Mouse (Mus musculus): ENCODE measurements around the gene Olfr102. TPM values are rescaled to one million over a fixed set of nuclear protein-coding genes. Genes with fewer than 3 reads are reported as not detected.

Olfr102 gene
- polyA plus RNA-seq (2014; fragmentation: Nextera tagmentation; extraction: Ambion mirVana), result not detected in 2 replicates

DNA sequence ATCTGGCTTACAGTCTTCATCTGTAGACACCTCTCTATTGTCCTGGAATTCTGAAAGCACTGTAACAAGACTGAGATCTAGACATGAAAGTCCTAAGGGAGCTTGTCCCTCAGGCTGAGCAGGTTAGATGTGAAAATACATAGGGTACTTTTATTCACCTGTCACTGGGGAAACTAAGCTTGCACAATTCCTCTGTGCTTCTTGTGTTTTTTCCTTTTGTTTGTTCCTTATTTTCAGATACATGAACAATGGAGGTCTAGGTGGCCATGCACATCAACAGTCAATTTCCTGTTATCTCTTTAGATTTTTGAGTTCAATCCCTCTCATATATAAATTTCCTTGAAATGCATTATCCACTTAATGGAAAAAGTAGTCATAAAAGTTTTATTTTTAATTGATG, at the start of gene Olfr102:
Olfr102 (minus strand) TSS at position 101 of the 400 bp plus-strand sequence.
- Histone ChIP-seq H3K4me3 (ENCODE audit: low read depth, low read length) (no peak within 1 kb of the TSS), H3K4me2 (no peak within 1 kb of the TSS), H3K9ac (ENCODE audit: low read length) (no peak within 1 kb of the TSS), H3K4me1 (ENCODE audit: control insufficient read depth, insufficient read depth, low read length) (no peaks in the 10 kb centered on the region), H3K36me3 (ENCODE audit: control insufficient read depth, insufficient read depth, low read length) (no peaks in the 10 kb centered on the region), H3K9me3 (ENCODE audit: control insufficient read depth, low read length) (no peaks in the 10 kb centered on the region), H3K27me3 (ENCODE audit: control insufficient read depth, insufficient read depth, low read length) (no peaks in the 10 kb centered on the region), H3K27ac (ENCODE audit: low read depth, low read length) (no peak within 1 kb of the TSS)
- ATAC-seq (ENCODE audit: low FRiP score) (no peak), DNase-seq (ENCODE audit: low spot score, missing footprints) (no peak)

DNA sequence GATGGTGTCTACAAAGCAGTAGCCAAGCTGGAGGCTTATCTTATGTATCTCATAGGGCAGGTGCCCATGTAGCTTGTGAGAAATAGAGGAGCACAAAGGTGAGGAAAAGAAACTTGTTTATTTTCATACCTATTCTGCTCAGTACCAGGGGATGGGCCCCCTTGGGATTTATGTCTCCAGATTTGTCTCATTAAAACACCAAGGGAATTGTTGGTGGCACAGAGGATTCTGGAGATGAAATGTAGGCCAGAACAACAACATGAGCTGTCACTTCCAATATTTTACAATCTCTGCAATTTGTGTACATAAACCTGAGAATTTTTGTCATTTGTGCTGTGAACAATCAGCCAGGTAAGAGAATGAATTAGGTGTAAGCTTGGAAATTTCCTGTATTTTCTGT, 42.4 kb upstream of the Olfr102 start, which contains the start of gene Olfr104-ps:
Olfr104-ps (plus strand) TSS at position 301 of the 400 bp plus-strand sequence.
- Histone ChIP-seq H3K9ac (ENCODE audit: low read length) (no peak within 1 kb of the TSS), H3K27ac (ENCODE audit: low read depth, low read length) (no peak within 1 kb of the TSS), H3K4me2 (no peak within 1 kb of the TSS), H3K9me3 (ENCODE audit: control insufficient read depth, low read length) (no peaks in the 10 kb centered on the region), H3K4me1 (ENCODE audit: control insufficient read depth, insufficient read depth, low read length) (no peaks in the 10 kb centered on the region), H3K36me3 (ENCODE audit: control insufficient read depth, insufficient read depth, low read length) (no peaks in the 10 kb centered on the region), H3K27me3 (ENCODE audit: control insufficient read depth, insufficient read depth, low read length) (no peaks in the 10 kb centered on the region), H3K4me3 (ENCODE audit: low read depth, low read length) (no peak within 1 kb of the TSS)
- no peak for ATAC-seq (ENCODE audit: low FRiP score)
- DNase-seq (ENCODE audit: low spot score, missing footprints), result no peak

DNA sequence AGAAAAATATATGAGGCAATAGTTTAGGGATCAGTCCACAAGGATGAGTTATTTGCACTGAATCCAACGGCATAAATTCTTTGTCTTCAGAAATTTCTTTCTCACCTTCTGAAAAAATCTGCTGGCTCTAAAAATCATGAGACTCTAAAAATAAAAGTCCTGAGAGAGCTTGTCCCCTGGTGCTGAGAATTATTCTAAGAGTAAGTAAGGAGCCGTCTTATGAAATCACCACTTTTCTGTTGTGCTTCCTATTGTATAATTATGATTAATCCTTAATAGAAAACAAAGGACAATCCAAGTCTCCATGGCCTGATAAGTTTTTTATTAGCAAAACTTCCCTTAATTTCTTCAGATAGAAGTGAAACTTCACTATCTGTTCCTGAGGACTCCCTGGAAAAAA, 22.7 kb upstream of the Olfr102 start, which contains the start of gene Olfr103:
Olfr103 (minus strand) TSS at position 101 of the 400 bp plus-strand sequence.
- H3K36me3 ChIP-seq (ENCODE audit: control insufficient read depth, insufficient read depth, low read length), result no peaks in the 10 kb centered on the region
- H3K4me1 ChIP-seq (ENCODE audit: control insufficient read depth, insufficient read depth, low read length), result no peaks in the 10 kb centered on the region
- no peaks in the 10 kb centered on the region for H3K9me3 ChIP-seq (ENCODE audit: control insufficient read depth, low read length)
- no peak within 1 kb of the TSS for H3K4me2 ChIP-seq
- 89% methylated on average over 2 of the region's 2 CpGs for WGBS
- H3K27me3 ChIP-seq (ENCODE audit: control insufficient read depth, insufficient read depth, low read length), result no peaks in the 10 kb centered on the region
- no peak within 1 kb of the TSS for H3K27ac ChIP-seq (ENCODE audit: low read depth, low read length)
- DNase-seq (ENCODE audit: low spot score, missing footprints), result no peak
- H3K9ac ChIP-seq (ENCODE audit: low read length), result no peak within 1 kb of the TSS
- H3K4me3 ChIP-seq (ENCODE audit: low read depth, low read length), result no peak within 1 kb of the TSS
- ATAC-seq (ENCODE audit: low FRiP score), result no peak

DNA sequence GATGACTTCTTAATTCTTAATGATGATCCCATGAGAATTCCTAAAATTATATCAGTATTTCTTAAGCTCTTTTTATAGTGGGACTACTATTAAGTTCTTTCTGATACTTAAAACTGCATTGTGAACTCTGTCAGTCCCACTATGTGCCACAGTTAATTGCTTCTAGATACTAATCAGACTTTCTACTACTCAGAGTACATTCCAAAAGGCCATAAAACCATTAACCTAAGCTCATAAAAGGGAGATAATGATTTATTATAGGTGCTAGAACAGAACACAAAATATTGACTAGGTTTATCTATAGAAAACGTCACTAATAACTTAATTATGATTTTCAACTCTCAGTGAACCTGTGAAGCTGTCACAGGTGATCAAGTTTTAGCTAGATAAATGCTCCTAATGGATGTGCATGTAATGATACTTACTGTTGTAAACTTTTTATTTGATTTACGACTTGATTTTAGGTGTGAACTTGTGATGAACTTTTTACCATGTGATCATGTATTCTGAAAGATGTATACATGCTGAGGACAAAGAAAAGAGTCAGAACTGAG, 6.6 kb downstream of the Olfr102 start:
- ATAC-seq (ENCODE audit: low FRiP score) (no peak), DNase-seq (ENCODE audit: low spot score, missing footprints) (no peak)
- H3K9me3 ChIP-seq (ENCODE audit: control insufficient read depth, low read length), result no peaks in the 10 kb centered on the region
- no peak overlapping the region for H3K9ac ChIP-seq (ENCODE audit: low read length)
- no peaks in the 10 kb centered on the region for H3K4me1 ChIP-seq (ENCODE audit: control insufficient read depth, insufficient read depth, low read length)
- no peak overlapping the region for H3K4me2 ChIP-seq
- 59% methylated on average over 2 of the region's 2 CpGs for WGBS
- H3K27ac ChIP-seq (ENCODE audit: low read depth, low read length), result no peak overlapping the region
- no peaks in the 10 kb centered on the region for H3K27me3 ChIP-seq (ENCODE audit: control insufficient read depth, insufficient read depth, low read length)
- no peaks in the 10 kb centered on the region for H3K36me3 ChIP-seq (ENCODE audit: control insufficient read depth, insufficient read depth, low read length)
- H3K4me3 ChIP-seq (ENCODE audit: low read depth, low read length), result no peak overlapping the region

DNA sequence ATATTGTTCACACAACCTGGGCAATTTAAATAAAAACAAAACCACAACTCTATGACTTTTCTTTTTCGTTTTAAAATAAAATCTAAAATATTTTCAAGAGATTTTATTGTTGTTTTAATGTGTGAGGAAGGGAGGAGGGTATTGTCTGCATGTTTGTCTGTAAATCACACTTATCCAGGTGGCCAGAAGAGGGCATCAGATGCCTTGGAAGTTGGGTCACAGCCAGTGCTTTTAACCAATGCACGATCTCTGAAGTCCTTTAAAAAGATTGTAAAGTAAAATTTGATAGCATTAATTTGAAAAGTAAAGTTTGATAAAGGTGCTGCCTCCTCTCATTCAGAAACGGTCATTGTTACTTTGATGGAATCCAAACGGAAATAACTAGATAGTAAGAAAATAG, 8.4 kb downstream of the Olfr102 start:
- ATAC-seq (ENCODE audit: low FRiP score) (no peak), DNase-seq (ENCODE audit: low spot score, missing footprints) (no peak)
- no peak overlapping the region for H3K9ac ChIP-seq (ENCODE audit: low read length)
- H3K4me2 ChIP-seq, result no peak overlapping the region
- H3K27me3 ChIP-seq (ENCODE audit: control insufficient read depth, insufficient read depth, low read length), result no peaks in the 10 kb centered on the region
- H3K4me1 ChIP-seq (ENCODE audit: control insufficient read depth, insufficient read depth, low read length), result no peaks in the 10 kb centered on the region
- H3K4me3 ChIP-seq (ENCODE audit: low read depth, low read length), result no peak overlapping the region
- H3K36me3 ChIP-seq (ENCODE audit: control insufficient read depth, insufficient read depth, low read length), result no peaks in the 10 kb centered on the region
- WGBS, result 51% methylated on average over 4 of the region's 4 CpGs
- H3K9me3 ChIP-seq (ENCODE audit: control insufficient read depth, low read length), result no peaks in the 10 kb centered on the region
- H3K27ac ChIP-seq (ENCODE audit: low read depth, low read length), result no peak overlapping the region

DNA sequence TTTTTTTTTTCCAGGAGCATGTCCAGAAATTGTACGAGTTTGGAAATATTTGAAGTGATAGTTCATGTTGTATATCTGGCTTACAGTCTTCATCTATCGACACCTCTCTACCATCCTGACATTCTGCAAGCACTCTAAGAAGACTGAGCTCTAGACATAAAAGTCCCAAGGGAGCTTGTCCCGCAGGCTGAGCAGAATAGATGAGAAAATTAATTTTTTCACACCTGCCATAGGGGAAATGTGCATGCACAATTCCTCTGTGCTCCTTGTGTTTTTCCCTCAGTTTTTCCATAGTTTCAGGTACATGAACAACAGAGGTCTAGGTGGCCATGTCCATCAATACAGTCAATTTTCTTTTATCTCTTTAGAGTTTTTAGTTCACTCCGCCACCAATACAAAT, 12.6 kb downstream of the Olfr102 start, which contains the start of gene Olfr101:
Olfr101 (minus strand) TSS at position 101 of the 400 bp plus-strand sequence.
- ATAC-seq (ENCODE audit: low FRiP score) (no peak), DNase-seq (ENCODE audit: low spot score, missing footprints) (no peak)
- H3K27me3 ChIP-seq (ENCODE audit: control insufficient read depth, insufficient read depth, low read length), result no peaks in the 10 kb centered on the region
- H3K9ac ChIP-seq (ENCODE audit: low read length), result no peak within 1 kb of the TSS
- no peaks in the 10 kb centered on the region for H3K36me3 ChIP-seq (ENCODE audit: control insufficient read depth, insufficient read depth, low read length)
- no peak within 1 kb of the TSS for H3K4me2 ChIP-seq
- WGBS, result 89% methylated on average over 4 of the region's 4 CpGs
- H3K27ac ChIP-seq (ENCODE audit: low read depth, low read length), result no peak within 1 kb of the TSS
- no peaks in the 10 kb centered on the region for H3K4me1 ChIP-seq (ENCODE audit: control insufficient read depth, insufficient read depth, low read length)
- H3K4me3 ChIP-seq (ENCODE audit: low read depth, low read length), result no peak within 1 kb of the TSS
- no peaks in the 10 kb centered on the region for H3K9me3 ChIP-seq (ENCODE audit: control insufficient read depth, low read length)

DNA sequence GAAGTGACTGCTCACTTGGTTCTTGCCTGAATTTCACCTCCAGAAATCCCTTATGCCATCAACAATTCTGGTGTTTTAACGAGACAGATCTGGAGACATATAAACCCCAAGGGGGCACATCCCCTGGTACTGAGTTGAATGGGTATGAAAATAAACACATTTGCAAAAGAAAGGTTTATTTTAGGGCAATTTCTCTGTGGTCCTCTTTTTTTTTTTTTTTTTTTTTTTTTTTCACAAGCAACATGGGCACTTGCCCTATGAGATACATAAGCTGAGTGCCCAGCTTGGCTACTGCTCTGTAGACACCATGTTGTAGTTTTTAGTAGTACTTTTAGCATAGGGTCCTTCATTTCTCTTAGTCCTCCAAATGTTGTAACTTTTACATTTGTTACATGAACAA, 33.5 kb downstream of the Olfr102 start, which contains the start of gene Olfr99:
Olfr99 (minus strand) TSS at position 101 of the 400 bp plus-strand sequence.
- Histone ChIP-seq H3K4me2 (no peak within 1 kb of the TSS), H3K4me1 (ENCODE audit: control insufficient read depth, insufficient read depth, low read length) (no peaks in the 10 kb centered on the region), H3K4me3 (ENCODE audit: low read depth, low read length) (no peak within 1 kb of the TSS), H3K27ac (ENCODE audit: low read depth, low read length) (no peak within 1 kb of the TSS), H3K9me3 (ENCODE audit: control insufficient read depth, low read length) (no peaks in the 10 kb centered on the region), H3K36me3 (ENCODE audit: control insufficient read depth, insufficient read depth, low read length) (no peaks in the 10 kb centered on the region), H3K9ac (ENCODE audit: low read length) (no peak within 1 kb of the TSS), H3K27me3 (ENCODE audit: control insufficient read depth, insufficient read depth, low read length) (no peaks in the 10 kb centered on the region)
- 76% methylated on average over 1 of the region's 1 CpGs for WGBS
- DNase-seq (ENCODE audit: low spot score, missing footprints) (no peak), ATAC-seq (ENCODE audit: low FRiP score) (no peak)

DNA sequence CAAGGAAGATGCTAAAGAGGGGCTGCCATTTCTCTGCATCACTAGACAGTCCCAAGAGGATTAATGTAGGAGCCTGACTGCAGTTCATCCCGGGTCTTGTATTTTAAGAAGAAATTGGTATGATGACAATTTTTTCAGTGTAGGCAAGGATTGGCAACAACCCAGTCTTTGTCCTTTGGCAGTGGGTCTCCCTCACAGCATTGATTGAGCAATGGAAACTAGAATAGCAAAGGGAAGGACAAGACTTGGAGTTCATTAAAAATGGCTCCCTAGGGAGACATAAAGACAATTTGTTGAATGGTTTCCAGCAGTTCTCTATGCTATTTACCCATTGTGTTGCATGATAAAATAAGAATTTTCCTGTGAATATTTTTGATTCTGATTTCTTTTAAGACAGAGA, 36.5 kb downstream of the Olfr102 start:
- DNase-seq (ENCODE audit: low spot score, missing footprints) (no peak), ATAC-seq (ENCODE audit: low FRiP score) (no peak)
- 77% methylated on average over 1 of the region's 1 CpGs for WGBS
- H3K27me3 ChIP-seq (ENCODE audit: control insufficient read depth, insufficient read depth, low read length), result no peaks in the 10 kb centered on the region
- no peak overlapping the region for H3K9ac ChIP-seq (ENCODE audit: low read length)
- no peak overlapping the region for H3K27ac ChIP-seq (ENCODE audit: low read depth, low read length)
- no peak overlapping the region for H3K4me3 ChIP-seq (ENCODE audit: low read depth, low read length)
- H3K9me3 ChIP-seq (ENCODE audit: control insufficient read depth, low read length), result no peaks in the 10 kb centered on the region
- no peaks in the 10 kb centered on the region for H3K36me3 ChIP-seq (ENCODE audit: control insufficient read depth, insufficient read depth, low read length)
- no peaks in the 10 kb centered on the region for H3K4me1 ChIP-seq (ENCODE audit: control insufficient read depth, insufficient read depth, low read length)
- no peak overlapping the region for H3K4me2 ChIP-seq

DNA sequence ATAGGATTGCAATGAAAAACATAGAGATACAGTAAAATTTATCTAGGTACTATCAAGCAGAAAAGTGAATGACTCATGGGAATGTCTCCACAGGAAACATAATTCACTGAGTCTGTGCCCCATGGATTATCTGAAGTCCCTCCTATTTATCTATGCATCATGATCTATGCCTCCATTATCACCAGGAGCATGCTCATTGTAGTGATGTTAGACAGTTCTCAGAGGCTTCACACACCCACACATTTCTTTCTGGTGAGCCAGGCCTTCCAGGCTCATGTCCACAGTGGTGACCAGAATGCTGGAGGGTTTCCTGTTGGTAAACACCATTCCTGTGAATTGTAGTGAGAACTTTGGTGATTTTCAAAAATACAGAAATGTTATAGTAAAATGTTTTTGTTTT, 40.3 kb downstream of the Olfr102 start:
- Histone ChIP-seq H3K4me2 (no peak overlapping the region), H3K27ac (ENCODE audit: low read depth, low read length) (no peak overlapping the region), H3K9me3 (ENCODE audit: control insufficient read depth, low read length) (no peaks in the 10 kb centered on the region), H3K9ac (ENCODE audit: low read length) (no peak overlapping the region), H3K4me1 (ENCODE audit: control insufficient read depth, insufficient read depth, low read length) (no peaks in the 10 kb centered on the region), H3K27me3 (ENCODE audit: control insufficient read depth, insufficient read depth, low read length) (no peaks in the 10 kb centered on the region), H3K4me3 (ENCODE audit: low read depth, low read length) (no peak overlapping the region), H3K36me3 (ENCODE audit: control insufficient read depth, insufficient read depth, low read length) (no peaks in the 10 kb centered on the region)
- ATAC-seq (ENCODE audit: low FRiP score) (no peak), DNase-seq (ENCODE audit: low spot score, missing footprints) (no peak)
